Mouse (Mus musculus): ENCODE measurements around the gene Hspe1.
"Not testable (repeated sequence)": the region's sequence is repeated elsewhere in the genome, so short reads cannot be mapped to it uniquely, and the experiment has no call there.

Hspe1 gene

GRCm38 (mm10) chr1:55085781-55086366 is 2.1 kb upstream of the Hspe1 start:
- DNase-seq (ENCODE audit: low read depth, low spot score) = no peak

DNA sequence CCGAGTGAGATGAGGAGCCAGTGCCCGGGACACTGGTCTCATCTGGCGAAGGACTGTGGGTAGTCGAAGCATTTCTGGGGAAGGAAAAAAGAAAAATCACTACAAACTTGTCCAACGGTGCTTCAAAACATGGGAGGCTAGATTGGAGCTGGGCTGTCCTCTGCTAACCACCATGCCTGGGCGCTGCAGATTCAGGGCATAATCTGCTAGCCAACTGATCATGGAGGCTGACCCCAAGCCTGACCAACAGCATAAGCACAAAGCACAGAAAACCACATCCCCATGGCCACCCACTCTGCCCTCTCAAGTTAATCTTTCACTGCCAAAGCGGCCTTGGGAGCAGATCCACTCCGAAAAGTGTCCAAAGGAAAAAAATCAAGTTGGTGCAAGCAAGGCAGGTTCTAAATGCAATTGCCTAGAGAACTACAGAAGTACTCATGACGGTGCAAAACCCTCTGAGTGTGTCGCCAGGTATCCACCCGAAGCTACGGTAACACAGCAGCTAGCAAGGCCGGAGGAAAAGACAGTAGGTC is 998 bp upstream of the Hspe1 start:
- DNase-seq (ENCODE audit: low read depth, low spot score) = no peak

DNA sequence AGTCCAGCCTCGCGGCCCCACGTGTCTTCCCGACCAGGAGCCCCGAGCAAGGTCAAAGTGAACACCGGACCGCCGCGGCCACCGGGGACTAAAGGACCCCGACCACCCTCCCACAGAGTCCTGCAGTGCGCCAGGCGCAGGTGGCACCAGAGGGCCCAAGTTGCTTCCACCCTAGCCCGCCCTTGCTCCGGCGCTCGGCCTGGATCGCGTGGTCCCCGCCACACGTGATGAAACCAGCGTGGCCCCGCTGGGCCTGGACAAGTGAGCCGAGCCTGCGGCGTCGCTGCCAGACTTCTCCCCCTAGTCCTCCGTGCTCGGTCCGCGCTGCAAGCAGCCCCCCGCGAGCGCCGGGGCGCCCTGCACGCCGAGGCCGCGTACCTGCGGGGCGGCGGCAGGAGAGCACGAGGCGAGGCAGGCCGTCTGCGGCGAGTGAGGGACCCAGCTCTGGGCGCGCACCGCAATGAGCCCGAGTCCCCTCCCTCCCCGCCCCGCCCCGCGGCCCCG is 479 bp upstream of the Hspe1 start:
- peak; percentile 55 for DNase-seq (ENCODE audit: low read depth, low spot score)

DNA sequence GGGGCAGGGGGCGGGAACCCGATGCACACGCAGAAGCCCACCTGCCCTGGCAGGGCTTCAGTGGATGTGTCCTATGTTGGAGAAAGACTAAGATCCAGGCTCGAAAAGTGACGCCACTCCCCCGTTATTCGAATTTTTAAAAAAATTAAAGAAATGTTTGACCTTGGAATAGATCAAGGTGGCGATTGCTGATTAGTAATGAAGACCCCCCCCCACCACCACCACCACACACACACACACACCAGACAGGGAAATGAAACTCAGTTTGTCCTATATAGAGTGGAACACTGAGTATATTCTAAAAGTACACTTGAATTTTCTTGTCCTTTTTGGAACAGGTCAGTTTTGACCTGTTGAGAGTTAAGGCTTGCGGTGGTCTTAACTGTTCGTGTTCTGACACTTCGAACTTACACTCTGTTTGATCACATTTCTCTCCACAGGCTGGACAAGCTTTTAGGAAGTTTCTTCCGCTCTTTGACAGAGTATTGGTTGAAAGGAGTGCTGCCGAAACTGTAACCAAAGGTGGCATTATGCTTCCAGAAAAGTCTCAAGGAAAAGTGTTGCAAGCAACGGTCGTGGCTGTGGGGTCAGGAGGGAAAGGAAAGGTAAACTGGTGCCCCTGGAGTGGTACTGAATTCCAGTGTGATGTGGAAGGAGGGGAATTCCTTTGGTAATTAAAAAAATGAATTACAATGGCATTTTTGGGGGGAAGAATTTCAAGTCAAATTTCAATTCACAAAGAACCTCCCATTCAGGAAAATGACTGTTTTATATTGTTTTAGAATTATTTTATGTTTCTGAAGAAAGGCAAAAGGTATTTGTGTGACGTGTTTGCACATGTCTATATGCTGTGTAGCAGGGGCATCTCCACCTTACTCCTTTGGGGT is 922 bp downstream of the Hspe1 start:
- DNase-seq (ENCODE audit: low read depth, low spot score) = no peak

DNA sequence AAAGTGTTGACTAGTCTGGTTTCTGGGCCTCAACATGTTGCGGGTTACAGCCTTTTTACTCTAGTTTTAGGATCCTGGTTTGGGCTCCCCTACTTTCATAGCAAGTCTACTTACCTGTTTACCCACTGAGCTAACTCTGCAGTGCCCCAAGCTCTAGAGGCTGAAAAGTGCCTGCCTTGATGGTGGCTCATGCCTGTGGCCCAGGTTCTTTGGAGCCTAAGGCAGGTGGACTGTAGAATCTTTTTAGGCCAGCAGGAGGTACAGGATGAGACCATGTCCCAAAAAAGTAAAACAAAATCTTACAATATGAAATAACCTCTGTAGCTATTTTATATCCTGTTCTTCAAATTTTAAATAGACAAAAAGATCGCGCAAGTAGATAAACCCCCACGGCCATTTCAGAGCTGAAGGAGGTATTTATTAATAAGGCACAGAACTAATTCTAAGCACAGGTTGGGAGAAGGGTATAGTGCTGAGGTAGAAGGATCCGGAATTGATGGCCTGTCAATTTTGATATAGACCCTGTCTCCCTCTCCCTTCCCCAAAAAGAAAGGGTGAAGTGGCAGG is 1.6 kb downstream of the Hspe1 start:
- no peak for DNase-seq (ENCODE audit: low read depth, low spot score)

DNA sequence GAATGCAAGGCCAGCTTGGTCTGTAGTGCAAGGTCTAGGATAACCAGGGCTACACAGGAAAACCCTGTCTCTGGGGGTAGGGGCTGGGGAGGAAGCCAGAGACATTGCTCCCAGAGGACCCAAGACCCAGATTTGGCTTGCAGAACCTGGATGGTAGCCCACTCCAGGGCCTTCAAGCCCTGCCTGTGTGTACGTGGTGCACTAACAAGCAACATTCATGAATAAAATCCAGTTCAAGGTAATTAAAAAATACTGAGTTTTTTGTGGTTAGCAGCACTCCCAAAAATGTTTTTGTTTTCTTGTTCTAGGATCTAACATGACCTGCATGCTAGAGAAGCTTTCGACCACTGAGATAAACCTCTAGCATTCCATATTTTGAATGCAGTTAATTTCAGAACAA is 4.1 kb downstream of the Hspe1 start:
- DNase-seq (ENCODE audit: low read depth, low spot score) = no peak

GRCm38 (mm10) chr1:55092469-55092868 is 4.5 kb downstream of the Hspe1 start:
- no peak for DNase-seq (ENCODE audit: low read depth, low spot score)

DNA sequence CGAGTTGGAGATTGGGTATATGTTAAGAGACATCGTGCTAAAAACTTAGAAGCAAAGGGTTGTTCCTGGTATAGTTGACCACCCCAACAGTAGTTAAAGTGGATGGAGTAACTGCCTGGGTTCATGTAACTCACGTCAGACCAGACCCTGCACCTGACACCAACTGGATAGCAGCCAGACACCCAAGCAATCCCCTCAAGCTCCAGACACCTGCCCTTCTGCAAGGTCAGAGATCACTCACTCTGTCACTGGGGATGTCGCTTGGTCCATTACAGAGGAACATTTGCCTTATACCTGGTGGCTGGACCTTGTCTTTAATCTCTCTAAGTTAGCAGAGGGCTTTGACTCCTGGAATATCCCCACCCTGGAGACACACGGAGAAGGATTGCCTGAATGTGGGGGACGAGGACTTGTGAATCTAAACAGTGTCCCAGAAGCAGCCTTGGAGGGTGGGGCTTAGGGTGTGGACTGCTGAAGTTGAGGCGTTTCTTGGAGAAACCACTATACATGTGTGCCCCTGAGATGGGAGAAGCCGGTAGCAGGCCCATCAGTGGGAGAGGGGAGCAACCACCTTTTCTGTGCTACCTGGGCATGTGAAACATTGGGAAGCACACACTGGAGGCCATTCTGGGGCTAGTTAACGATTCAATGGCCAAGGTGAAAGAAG is 19.1 kb downstream of the Hspe1 start:
- DNase-seq (ENCODE audit: low read depth, low spot score) = peak; percentile 74

DNA sequence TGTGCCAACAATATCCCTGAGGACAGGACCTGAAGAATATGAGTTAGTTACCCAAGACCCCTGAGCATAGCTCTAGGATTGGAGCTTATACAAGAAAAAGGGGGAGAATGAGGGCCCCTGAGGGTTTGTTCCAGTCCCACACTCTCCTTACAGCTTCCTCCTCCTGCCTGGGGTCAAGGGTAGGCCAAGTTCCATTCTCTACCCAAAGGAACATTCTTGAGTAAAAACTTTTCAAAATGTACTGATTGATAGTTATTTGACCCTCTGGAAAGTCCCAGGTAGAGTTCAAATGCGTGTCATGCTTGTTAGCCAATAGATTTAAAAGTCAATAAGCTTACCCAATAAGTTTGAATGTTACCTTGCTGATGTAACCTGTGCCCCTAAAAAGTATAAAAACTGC is 19.7 kb downstream of the Hspe1 start:
- peak; percentile 60 for DNase-seq (ENCODE audit: low read depth, low spot score)

DNA sequence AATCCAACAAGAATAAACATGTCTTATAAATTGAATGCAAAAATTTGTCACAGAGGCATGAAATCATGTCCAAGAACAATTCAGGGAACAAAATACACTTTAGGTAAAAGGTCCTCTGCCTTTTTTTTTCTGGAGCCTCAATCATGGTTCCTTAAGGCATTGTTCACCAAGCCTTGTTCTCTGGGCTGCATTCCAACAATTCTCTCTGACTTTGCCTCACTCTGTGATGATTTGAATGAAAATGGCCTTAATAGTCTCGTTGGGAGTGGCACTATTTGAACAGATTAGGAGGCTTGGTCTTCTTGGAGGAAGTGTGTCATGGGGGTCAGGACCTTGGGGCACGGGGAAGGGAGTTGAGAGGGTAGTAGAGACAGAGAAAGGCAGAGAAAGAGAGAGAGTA is 20.5 kb downstream of the Hspe1 start:
- peak; percentile 99 for DNase-seq (ENCODE audit: low read depth, low spot score)

DNA sequence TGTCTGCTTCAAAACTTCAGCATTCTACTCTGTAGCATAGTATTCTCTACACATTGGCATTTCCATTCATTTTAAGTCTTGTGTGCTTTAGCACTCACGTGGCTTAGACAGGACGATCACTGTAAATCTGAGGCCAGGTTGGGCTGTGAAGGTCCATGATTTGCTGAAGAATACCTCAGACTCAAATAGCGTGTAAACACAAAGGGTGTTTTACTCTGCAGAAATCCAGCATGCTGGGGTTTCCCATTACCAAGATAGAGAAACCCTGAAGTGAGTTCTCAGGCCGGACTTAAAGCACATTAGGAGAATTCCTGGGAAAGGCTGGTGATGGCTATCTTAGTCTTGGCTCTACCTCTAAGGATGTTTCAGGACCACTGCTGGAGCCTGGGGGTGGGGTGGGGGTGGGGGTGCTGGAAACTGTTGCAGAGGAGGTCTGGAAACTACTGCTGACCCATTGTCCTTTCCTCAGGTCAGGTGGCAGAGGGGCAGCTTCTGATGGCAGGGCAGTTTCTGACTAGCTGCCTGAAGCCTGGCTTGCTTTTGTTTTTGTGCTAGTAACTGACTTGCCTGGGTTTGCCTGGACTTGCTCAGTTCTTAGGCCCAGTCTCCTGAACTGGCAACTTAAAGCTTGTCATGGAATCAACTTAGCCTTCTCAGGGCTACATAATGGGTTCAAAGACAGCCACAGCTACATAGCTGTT is 21.3 kb downstream of the Hspe1 start:
- DNase-seq (ENCODE audit: low read depth, low spot score) = peak; percentile 51

GRCm38 (mm10) chr1:55123046-55123445 is 35.1 kb downstream of the Hspe1 start:
- DNase-seq (ENCODE audit: low read depth, low spot score) = no peak

GRCm38 (mm10) chr1:55123561-55123960 is 35.6 kb downstream of the Hspe1 start:
- DNase-seq (ENCODE audit: low read depth, low spot score) = no peak

DNA sequence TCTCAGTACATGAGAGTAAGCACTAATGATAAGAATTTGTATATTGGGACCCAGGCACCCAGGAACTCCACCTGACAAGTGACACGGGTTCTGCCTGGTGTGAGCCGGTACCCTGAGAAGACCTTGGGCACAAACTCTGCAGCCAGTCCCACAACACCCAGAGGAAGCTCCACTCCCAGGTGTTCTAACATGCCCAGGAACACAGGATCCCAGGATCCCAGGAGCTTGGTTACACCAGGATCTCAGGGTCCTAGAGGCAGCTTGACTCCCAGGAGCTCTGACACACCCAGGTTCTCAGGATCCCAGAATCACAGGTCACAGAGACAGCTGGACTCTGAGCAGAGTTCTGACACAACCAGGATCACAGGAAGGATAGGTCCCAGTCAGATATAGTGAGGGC is 36.2 kb downstream of the Hspe1 start:
- DNase-seq (ENCODE audit: low read depth, low spot score) = not testable (repeated sequence)

DNA sequence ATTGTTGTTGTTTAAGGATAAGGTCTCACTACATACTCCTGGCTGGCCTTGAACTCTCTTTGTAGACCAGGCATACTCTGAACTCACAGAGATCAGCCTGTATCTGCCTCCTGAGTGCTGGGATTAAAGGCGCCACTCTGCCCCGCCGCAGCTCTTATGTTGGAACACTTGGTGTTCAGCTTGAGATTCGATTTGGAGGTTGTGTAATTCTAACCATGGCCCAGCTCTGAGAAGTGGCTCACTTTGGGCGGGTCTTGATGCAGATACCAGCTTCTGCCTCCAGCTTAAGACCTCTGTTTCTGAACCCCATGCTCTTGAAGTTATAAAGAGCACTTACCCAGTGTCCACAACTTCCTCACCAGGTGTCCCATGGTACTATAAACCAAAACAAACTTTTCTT is 41.8 kb downstream of the Hspe1 start:
- DNase-seq (ENCODE audit: low read depth, low spot score) = peak; percentile 61

DNA sequence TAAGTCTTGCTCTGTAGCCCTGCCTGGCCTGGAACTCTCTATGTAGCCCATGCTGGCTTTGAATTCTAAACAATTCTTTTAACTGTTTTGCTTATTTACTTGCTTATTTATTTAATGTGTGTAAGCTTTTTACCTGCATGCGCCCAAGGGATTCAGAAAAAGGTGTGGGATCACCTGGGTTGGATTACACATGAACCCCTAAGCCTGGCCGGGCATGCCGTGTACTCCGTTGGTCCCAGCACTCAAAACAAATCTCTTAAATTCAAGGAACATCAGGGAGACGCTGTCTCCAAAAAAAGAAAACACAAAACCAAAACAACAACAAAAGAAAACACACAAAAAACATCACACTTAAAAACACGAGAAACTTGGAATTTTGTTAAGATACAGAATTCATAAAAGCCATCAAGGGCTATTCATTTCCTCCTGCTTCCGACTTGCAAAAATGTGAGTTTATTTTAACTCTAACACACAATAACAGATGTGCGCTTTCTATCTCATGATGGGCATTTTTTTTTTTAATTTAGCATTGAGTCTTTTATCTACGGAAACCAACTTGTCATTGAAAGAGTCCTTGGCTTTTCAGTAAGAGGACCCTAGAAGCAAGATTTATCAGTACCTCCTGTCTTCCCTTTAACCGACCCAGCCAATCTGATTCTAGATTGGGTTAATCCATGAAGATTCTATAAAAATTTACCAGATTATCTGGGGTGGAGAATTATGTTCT is 42.4 kb downstream of the Hspe1 start:
- DNase-seq (ENCODE audit: low read depth, low spot score) = no peak

DNA sequence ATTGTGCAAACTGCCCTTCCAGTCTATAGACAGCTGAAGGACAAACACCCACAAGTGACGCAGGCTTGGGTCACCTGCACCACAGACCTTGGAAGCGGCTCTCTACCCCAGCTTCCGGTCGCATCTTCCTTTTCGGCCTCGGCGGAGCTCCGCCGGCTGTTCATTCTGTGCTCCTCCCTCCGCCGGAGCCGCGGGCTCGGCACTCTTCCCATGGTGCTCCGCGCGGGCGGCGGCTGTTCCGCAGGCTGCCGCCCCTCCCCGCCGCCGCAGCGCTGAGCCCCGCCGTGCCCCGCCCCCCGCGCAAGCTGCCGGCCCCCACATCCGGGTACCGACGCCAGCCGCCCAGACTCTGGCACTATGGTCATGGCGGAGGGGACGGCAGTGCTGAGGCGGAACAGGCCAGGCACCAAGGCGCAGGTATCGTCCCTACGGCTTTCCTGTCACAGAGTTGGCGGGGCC is 43.0 kb downstream of the Hspe1 start, which contains the start of gene Mob4:
TSS of gene Mob4 (plus strand) at position 289 of the 459 bp plus-strand sequence.
- DNase-seq (ENCODE audit: low read depth, low spot score) = peak; percentile 94

- peak; percentile 75 for DNase-seq (ENCODE audit: low read depth, low spot score)
Observed at GRCm38 (mm10) chr1:55131424-55132014, 43.6 kb downstream of the Hspe1 start.

DNA sequence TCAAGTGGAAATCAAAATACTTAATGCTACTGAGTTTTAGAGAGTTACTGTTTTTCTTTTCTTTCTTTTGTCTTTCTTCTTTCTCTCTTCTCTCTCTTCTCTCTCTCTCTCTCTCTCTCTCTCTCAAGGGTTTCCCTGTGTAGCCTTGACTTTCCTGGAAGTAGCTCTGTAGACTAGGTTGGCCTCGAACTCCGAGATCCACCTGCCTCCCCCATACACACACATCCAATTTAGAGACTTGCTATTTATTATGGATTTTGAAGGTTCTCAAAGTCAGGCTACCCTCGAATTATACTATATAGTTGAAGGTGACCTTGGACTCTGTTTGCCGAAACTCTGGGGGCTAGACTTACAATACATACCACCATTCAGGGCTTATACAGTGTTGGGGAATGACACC is 44.4 kb downstream of the Hspe1 start:
- no peak for DNase-seq (ENCODE audit: low read depth, low spot score)

GRCm38 (mm10) chr1:55133173-55133572 is 45.2 kb downstream of the Hspe1 start:
- no peak for DNase-seq (ENCODE audit: low read depth, low spot score)
